Mouse (Mus musculus) intestine, postnatal 0 days (tissue): Measurements from ENCODE around the gene Gm26992. TPM values are rescaled to one million over a fixed set of nuclear protein-coding genes. Genes with fewer than 3 reads are reported as not detected.

ENCODE experiments used
- ATAC-seq: fragments of 200-750 bp; cut with Nextera tagmentation; 2 replicates; pipeline ENCODE4 v1.8.0; 2017; ENCODE audit warnings: mild to moderate bottlenecking, moderate TSS enrichment, moderate library complexity
- H3K27ac ChIP-seq: fragments of 300-500 bp; sonication (generic); 2 replicates; pipeline ENCODE4 v1.5.1; 2014; ENCODE audit warnings: mild to moderate bottlenecking, low read depth, low read length, moderate library complexity
- H3K27me3 ChIP-seq: fragments of 300-500 bp; sonication (generic); replicated peaks from 2 replicates; pipeline ENCODE4 v1.6.1; 2014; ENCODE audit warnings: low read length, mixed read lengths; ENCODE audit not compliant: control insufficient read depth, insufficient read depth
- H3K36me3 ChIP-seq: fragments of 300-500 bp; sonication (generic); 2 replicates; pipeline ENCODE4 v1.6.1; 2014; ENCODE audit warnings: mild to moderate bottlenecking, moderate library complexity; ENCODE audit not compliant: control insufficient read depth, insufficient read depth
- H3K4me1 ChIP-seq: fragments of 300-500 bp; sonication (generic); replicated peaks from 2 replicates; pipeline ENCODE4 v1.6.1; 2014; ENCODE audit warnings: antibody characterized with exemption, low read length, mixed read lengths; ENCODE audit not compliant: control insufficient read depth, insufficient read depth
- H3K4me2 ChIP-seq: fragments of 300-500 bp; sonication (generic); replicated peaks from 2 replicates; pipeline ENCODE4 v1.6.1; 2014; ENCODE audit warnings: low read depth, mild to moderate bottlenecking, moderate library complexity
- H3K4me3 ChIP-seq: fragments of 300-500 bp; sonication (generic); 2 replicates; pipeline ENCODE4 v1.5.1; 2014; ENCODE audit warnings: low read depth, low read length
- H3K9ac ChIP-seq: fragments of 300-500 bp; sonication (generic); 2 replicates; pipeline ENCODE4 v1.6.1; 2014; ENCODE audit warnings: mild to moderate bottlenecking, low read depth, low read length
- H3K9me3 ChIP-seq: fragments of 300-500 bp; sonication (generic); 2 replicates; pipeline ENCODE4 v1.6.1; 2016; ENCODE audit warnings: mixed run types; ENCODE audit not compliant: control insufficient read depth
- CTCF ChIP-seq: sonication (generic); IDR thresholded peaks from 2 replicates; pipeline ENCODE4 v1.5.1; 2016; ENCODE audit warnings: low read depth, mild to moderate bottlenecking, control low read depth, antibody characterized with exemption, moderate library complexity
- WGBS: fragments of 180-500 bp; shearing (Covaris S2); extraction: QIAGEN DNeasy Blood & Tissue Kit; methylation state at CpG from one replicate; pipeline ENCODE4 v1.1.7; 2014; 5-methylcytosine and 5-hydroxymethylcytosine counted together
- polyA plus RNA-seq: library from polyadenylated mRNA; unstranded; fragments of >200 nt; fragmentation: Nextera tagmentation; extraction: Ambion mirVana; gene quantifications from 2 replicates; pipeline ENCODE4 v1.2.1, GENCODE M21; 2015

Gm26992 gene
- polyA plus RNA-seq, 1 experiment from 2014 or later: not detected

DNA sequence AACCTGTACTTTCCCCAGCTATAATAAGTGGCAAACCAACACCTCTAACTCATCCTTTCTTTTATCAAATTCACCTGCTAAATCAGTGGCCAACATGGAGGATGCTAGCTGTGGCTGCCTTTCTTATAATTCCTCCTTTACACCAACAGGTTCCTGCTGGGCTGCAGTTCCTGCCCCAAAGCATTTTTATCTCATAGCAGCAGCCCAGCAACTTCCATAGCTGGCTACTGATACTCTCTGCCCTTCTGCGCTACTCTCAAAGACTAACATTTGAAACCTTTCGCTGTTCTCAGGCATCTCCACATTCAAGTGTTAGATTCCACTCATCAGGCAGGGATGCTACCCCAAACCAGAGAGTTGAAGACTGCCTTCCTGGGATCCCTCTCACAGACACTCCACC lies 97.0 kb downstream of the Gm26992 start:
- Histone ChIP-seq H3K27me3 (no peaks in the 10 kb centered on the region), H3K9ac (no peak overlapping the region), H3K27ac (no peak overlapping the region), H3K36me3 (no peaks in the 10 kb centered on the region), H3K4me2 (no peak overlapping the region), H3K9me3 (no peaks in the 10 kb centered on the region), H3K4me3 (no peak overlapping the region), H3K4me1 (no peaks in the 10 kb centered on the region)
- 97% methylated on average over 2 of the region's 2 CpGs for WGBS
- TF ChIP-seq CTCF: no peak
- no peak for ATAC-seq

DNA sequence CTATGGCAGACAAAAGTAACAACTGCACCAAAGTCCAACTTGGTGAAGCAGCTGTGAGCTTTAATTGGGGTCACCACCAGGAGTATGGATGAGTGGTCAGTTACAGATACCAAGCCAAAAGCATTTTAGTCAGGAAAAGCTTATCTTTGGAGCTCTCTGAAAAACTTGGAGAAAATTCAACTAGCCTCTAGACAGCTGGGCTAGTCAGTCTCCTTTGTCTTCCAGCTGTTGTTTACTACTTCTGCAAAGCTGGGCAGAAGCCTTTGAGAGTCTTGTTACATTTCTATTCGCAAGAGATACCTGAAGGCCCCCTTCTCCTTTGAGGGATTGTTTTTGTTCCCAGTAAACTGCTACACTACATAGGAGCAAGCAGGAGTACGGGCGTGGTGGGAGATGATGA lies 97.7 kb downstream of the Gm26992 start:
- H3K27ac ChIP-seq: no peak overlapping the region
- H3K27me3 ChIP-seq: no peaks in the 10 kb centered on the region
- ATAC-seq: no peak
- no peak overlapping the region for H3K4me3 ChIP-seq
- no peak for TF ChIP-seq CTCF
- H3K36me3 ChIP-seq: no peaks in the 10 kb centered on the region
- 77% methylated on average over 3 of the region's 3 CpGs for WGBS
- no peaks in the 10 kb centered on the region for H3K9me3 ChIP-seq
- H3K9ac ChIP-seq: no peak overlapping the region
- H3K4me2 ChIP-seq: no peak overlapping the region
- H3K4me1 ChIP-seq: no peaks in the 10 kb centered on the region

DNA sequence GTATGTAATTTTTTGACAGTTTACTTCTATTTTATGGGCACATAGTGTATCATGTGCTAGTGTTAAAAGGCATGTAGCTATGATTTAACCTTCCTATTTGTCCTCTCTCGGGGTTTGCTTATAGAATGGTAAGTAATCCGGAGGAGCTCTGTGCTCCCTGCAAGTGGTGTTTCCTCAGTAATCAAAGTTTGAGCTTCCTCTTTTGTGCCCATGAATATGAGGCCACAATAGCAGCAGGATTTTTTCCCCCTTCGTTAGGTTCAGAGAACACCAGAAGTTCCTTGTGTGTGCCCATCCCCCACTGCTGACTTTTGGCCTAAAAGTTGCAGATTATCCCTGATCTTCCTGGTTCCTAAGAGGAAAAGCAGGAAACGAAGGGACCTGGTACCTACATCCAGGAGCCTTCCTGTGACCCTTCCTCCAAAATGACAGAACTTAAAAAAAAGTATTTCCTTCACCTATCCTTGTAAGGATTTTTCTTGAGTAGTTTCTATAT lies 99.5 kb downstream of the Gm26992 start:
- no peak overlapping the region for H3K4me3 ChIP-seq
- H3K36me3 ChIP-seq: no peaks in the 10 kb centered on the region
- 55% methylated on average over 4 of the region's 4 CpGs for WGBS
- H3K27ac ChIP-seq: no peak overlapping the region
- H3K9me3 ChIP-seq: no peaks in the 10 kb centered on the region
- ATAC-seq: no peak
- no peaks in the 10 kb centered on the region for H3K4me1 ChIP-seq
- H3K4me2 ChIP-seq: no peak overlapping the region
- no peak overlapping the region for H3K9ac ChIP-seq
- TF ChIP-seq CTCF: no peak
- no peaks in the 10 kb centered on the region for H3K27me3 ChIP-seq

DNA sequence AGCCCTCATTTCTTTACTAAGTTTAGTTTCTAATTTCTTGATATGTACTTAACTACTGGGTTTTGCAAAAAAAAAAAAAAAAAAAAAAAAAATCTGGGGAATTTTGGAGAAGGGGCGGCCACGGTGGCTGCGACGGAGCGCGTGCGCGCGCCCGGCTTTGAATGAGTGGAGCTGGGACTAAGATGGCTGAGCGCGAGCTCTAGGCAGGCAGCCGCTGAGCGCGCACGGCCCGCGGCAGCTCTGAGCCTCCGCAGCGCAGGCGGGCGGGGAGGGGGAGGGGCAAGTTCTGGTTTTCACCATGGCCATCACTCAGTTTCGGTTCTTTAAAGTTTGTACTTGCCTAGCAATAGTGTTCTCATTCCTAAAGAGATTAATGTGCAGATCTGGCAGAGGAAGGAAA lies 107.4 kb downstream of the Gm26992 start:
- Histone ChIP-seq H3K4me3 (peak overlapping the region; percentile 9; the same call in 1 of the 2 replicates), H3K4me1 (no peaks in the 10 kb centered on the region), H3K9me3 (no peaks in the 10 kb centered on the region), H3K36me3 (no peaks in the 10 kb centered on the region), H3K4me2 (peak overlapping the region; percentile 50), H3K27ac (no peak overlapping the region), H3K9ac (no peak overlapping the region), H3K27me3 (no peaks in the 10 kb centered on the region)
- no peak for TF ChIP-seq CTCF
- 1% methylated on average over 23 of the region's 23 CpGs for WGBS
- ATAC-seq: peak; percentile 72

Other genes starting within 250 kb of the Gm26992 start
- gene Nap1l2, start 235.4 kb upstream of the Gm26992 start, polyA plus RNA-seq: 1.0 and 1.3 TPM in 2 replicates
- not detected in 2 replicates for gene Cdx4, start 100.6 kb upstream of the Gm26992 start, polyA plus RNA-seq
- gene Chic1, start 65.5 kb upstream of the Gm26992 start, polyA plus RNA-seq: 2.0 and 2.3 TPM in 2 replicates
- 0.25 and 0.58 TPM in 2 replicates for gene Tsx, start 7.5 kb upstream of the Gm26992 start, polyA plus RNA-seq
- not detected in 2 replicates for gene Zcchc13, start 208.6 kb downstream of the Gm26992 start, polyA plus RNA-seq